Mouse (Mus musculus) heart, postnatal 0 days (tissue): ENCODE data around the gene Klk9.

Experiments
- CTCF ChIP-seq: IDR thresholded peaks from 2 replicates; pipeline ENCODE4 v1.5.1; 2016; ENCODE audit warnings: antibody characterized with exemption, control low read depth, low read depth
- EP300 ChIP-seq: IDR thresholded peaks from 2 replicates; pipeline ENCODE4 v1.6.1; 2016; ENCODE audit warnings: antibody characterized with exemption, low read depth

GRCm38 (mm10) chr7:43816746-43817145 lies 25.1 kb downstream of the Klk9 start:
- TF ChIP-seq CTCF (no peak), EP300 (no peak)
